Mouse (Mus musculus) heart, embryonic 14.5 days (tissue): ENCODE data around the gene Bicd2. TPM values are rescaled to one million over a fixed set of nuclear protein-coding genes. Genes with fewer than 3 reads are reported as not detected.

ENCODE experiments used
- ATAC-seq: fragments of 200-750 bp; cut with Nextera tagmentation; 2 replicates; pipeline ENCODE4 v1.8.0; 2017; ENCODE audit warnings: low read depth, moderate TSS enrichment; ENCODE audit not compliant: insufficient number of reproducible peaks, insufficient read depth, low FRiP score
- H3K27ac ChIP-seq, 2 experiments: fragments of 200-500 bp in 1 of 2; fragments of 300-500 bp in 1 of 2; sonication (generic) in 1 of 2; replicated peaks in 1 of 2; 2 replicates each; pipeline ENCODE4 v1.5.1; 2012 to 2014; ENCODE audit warnings: low read depth in 2 of 2, low read length in 2 of 2, control low read depth in 1 of 2, mild to moderate bottlenecking in 1 of 2, mixed read lengths in 1 of 2; ENCODE audit not compliant: control insufficient read depth in 1 of 2, insufficient read depth in 1 of 2
- H3K27me3 ChIP-seq: fragments of 300-500 bp; sonication (generic); 2 replicates; pipeline ENCODE4 v1.6.1; 2014; ENCODE audit warnings: mild to moderate bottlenecking, low read length, control low read depth; ENCODE audit not compliant: control insufficient read depth, insufficient read depth
- H3K36me3 ChIP-seq: fragments of 300-500 bp; sonication (generic); 2 replicates; pipeline ENCODE4 v1.6.1; 2014; ENCODE audit warnings: mild to moderate bottlenecking, control low read depth, low read length, mixed read lengths; ENCODE audit not compliant: control insufficient read depth, insufficient read depth
- H3K4me1 ChIP-seq, 2 experiments: fragments of 200-500 bp in 1 of 2; fragments of 300-500 bp in 1 of 2; sonication (generic) in 1 of 2; 2 replicates each; pipeline ENCODE4 v1.6.1; 2012 to 2014; ENCODE audit warnings: low read length in 2 of 2, control low read depth in 1 of 2, mixed read lengths in 1 of 2; ENCODE audit not compliant: control insufficient read depth in 2 of 2, insufficient read depth in 2 of 2
- H3K4me2 ChIP-seq: fragments of 300-500 bp; sonication (generic); 2 replicates; pipeline ENCODE4 v1.6.1; 2014; ENCODE audit warnings: mild to moderate bottlenecking, low read length
- H3K4me3 ChIP-seq, 2 experiments: fragments of 200-500 bp in 1 of 2; fragments of 300-500 bp in 1 of 2; sonication (generic) in 1 of 2; 2 replicates each; pipeline ENCODE4 v1.5.1; 2012 to 2014; ENCODE audit warnings: low read length in 2 of 2, mild to moderate bottlenecking in 2 of 2, control low read depth in 1 of 2, low read depth in 1 of 2, moderate library complexity in 1 of 2; ENCODE audit not compliant: control insufficient read depth in 1 of 2, insufficient read depth in 1 of 2
- H3K9ac ChIP-seq: fragments of 300-500 bp; sonication (generic); 2 replicates; pipeline ENCODE4 v1.6.1; 2014; ENCODE audit warnings: mild to moderate bottlenecking, low read length
- H3K9me3 ChIP-seq: fragments of 300-500 bp; sonication (generic); 2 replicates; pipeline ENCODE4 v1.6.1; 2016; ENCODE audit warnings: low read length, control low read depth; ENCODE audit not compliant: control insufficient read depth
- WGBS: fragments of 180-500 bp; shearing (Covaris S2); extraction: QIAGEN DNeasy Blood & Tissue Kit; methylation state at CpG from one replicate; pipeline ENCODE4 v1.1.7; 2014; 5-methylcytosine and 5-hydroxymethylcytosine counted together
- polyA plus RNA-seq: library from polyadenylated mRNA; unstranded; fragments of >200 nt; fragmentation: Nextera tagmentation; extraction: Ambion mirVana; gene quantifications from 2 replicates; pipeline ENCODE4 v1.2.1, GENCODE M21; 2014

Bicd2 gene
- polyA plus RNA-seq, 1 experiment from 2014 or later, result 47.3 TPM

DNA sequence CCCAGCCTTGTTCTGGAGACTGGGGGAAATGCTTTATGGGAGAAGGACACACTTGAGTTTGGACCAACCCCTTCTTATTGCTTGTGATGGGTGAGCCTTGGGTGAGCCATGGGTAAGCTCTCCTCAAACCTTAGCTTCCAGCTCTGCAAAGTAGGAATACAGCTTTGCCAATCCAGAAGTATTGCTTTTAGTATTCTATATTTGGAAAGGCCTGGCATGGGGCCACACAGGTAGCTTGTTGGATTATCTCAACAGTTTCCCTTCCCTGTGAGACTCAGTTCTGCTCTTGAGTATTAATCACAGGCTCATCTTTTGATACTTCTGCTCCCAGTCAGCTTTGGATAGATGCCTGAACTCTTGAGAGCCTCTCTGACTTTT lies 1.3 kb downstream of the Bicd2 start:
- H3K4me1 ChIP-seq, result peaks cover 45 to 58% of the 10 kb centered on the region in 2 experiments
- H3K27ac ChIP-seq, result no peak overlapping the region
- H3K4me2 ChIP-seq, result peak overlapping the region; percentile 91
- peak overlapping the region; percentile 97 for H3K9ac ChIP-seq
- H3K9me3 ChIP-seq, result no peaks in the 10 kb centered on the region
- peak overlapping the region; percentile 63 to 90 for H3K4me3 ChIP-seq
- 0 out of 2 replicates have a peak, but pooled peaks cover 3% of the 10 kb centered on the region for H3K36me3 ChIP-seq
- no peaks in the 10 kb centered on the region for H3K27me3 ChIP-seq
- no peak for ATAC-seq

DNA sequence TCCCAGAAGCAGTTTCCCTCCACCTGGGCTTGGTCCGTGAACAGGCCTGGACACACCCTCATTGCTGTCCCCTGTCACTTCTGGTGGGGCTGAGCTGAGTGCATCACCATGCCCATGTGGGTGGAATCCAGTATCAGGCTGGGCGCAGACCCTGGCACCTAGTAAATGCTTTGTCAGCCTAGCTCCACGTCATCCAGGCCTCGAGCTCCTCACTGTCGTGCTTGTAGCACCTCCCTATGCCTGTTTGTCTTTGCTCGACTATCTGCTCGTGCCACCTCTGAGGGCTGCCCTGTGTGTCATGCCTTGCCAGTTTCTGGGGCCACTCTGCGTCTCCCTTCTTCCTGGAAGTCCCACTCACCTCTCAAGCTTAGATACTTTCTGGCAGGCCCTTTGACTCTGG lies 3.2 kb downstream of the Bicd2 start:
- Histone ChIP-seq H3K4me1 (peaks cover 55 to 76% of the 10 kb centered on the region in 2 experiments), H3K9ac (peak overlapping the region; percentile 55), H3K4me2 (peak overlapping the region; percentile 40), H3K4me3 (0 out of 4 replicates have a peak overlapping the region, but pooled peaks of 1 of the 2 experiments have one; percentile 3), H3K27me3 (no peaks in the 10 kb centered on the region), H3K36me3 (0 out of 2 replicates have a peak, but pooled peaks cover 3% of the 10 kb centered on the region), H3K27ac (peak overlapping the region; percentile 55 to 84), H3K9me3 (no peaks in the 10 kb centered on the region)
- ATAC-seq, result no peak
- 61% methylated on average over 8 of the region's 8 CpGs for WGBS

DNA sequence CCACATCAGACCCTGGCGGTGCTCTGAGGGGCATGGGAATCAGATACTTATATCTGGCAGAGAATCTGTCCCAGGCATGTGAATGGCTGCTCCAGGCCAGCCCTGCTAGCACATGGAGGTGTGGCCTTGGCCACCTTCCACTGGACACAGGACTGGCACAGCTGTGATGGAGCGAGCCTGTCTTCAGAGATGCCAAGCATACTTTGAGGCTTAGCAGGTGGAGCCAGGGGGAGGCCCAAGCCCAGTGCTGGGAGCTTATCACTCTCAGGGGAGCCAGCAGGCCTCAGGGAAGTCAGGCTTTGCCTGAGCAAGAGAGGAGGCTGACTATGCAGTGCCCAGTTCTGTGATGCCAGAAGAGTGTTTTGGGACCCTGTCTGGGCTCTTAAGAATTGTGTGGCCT lies 4.1 kb downstream of the Bicd2 start:
- ATAC-seq, result peak; percentile 51
- WGBS, result 20% methylated on average over 2 of the region's 2 CpGs
- Histone ChIP-seq H3K9ac (no peak overlapping the region), H3K4me2 (peak overlapping the region; percentile 40), H3K9me3 (no peaks in the 10 kb centered on the region), H3K27ac (peak overlapping the region; percentile 81 to 84), H3K36me3 (0 out of 2 replicates have a peak, but pooled peaks cover 7% of the 10 kb centered on the region), H3K27me3 (no peaks in the 10 kb centered on the region), H3K4me3 (no peak overlapping the region), H3K4me1 (peaks cover 54 to 75% of the 10 kb centered on the region in 2 experiments)

DNA sequence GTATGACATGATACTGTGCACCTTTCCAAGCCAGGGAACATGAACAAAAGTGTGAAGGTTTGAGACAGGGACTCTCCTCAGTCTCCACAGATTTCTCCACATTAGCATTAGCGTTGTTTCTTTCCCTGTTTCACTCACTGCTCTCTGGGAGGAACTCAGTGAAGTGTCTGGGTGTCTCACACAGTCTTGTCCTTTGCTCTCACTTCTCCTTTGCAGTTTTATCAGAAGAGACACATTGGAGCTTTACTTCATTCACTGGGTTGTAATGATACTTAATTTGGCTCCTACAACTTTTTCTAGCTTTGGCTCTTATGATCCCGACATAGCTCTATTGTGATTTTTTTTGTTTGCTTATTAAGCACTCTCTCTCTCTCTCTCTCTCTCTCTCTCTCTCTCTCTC lies 7.1 kb downstream of the Bicd2 start:
- Histone ChIP-seq H3K9me3 (no peaks in the 10 kb centered on the region), H3K27me3 (no peaks in the 10 kb centered on the region), H3K4me1 (peaks cover 52 to 84% of the 10 kb centered on the region in 2 experiments), H3K9ac (0 out of 2 replicates have a peak overlapping the region, but pooled peaks have one; percentile 34), H3K4me2 (no peak overlapping the region), H3K27ac (no peak overlapping the region), H3K4me3 (no peak overlapping the region), H3K36me3 (0 out of 2 replicates have a peak, but pooled peaks cover 7% of the 10 kb centered on the region)
- 66% methylated on average over 2 of the region's 2 CpGs for WGBS
- no peak for ATAC-seq

DNA sequence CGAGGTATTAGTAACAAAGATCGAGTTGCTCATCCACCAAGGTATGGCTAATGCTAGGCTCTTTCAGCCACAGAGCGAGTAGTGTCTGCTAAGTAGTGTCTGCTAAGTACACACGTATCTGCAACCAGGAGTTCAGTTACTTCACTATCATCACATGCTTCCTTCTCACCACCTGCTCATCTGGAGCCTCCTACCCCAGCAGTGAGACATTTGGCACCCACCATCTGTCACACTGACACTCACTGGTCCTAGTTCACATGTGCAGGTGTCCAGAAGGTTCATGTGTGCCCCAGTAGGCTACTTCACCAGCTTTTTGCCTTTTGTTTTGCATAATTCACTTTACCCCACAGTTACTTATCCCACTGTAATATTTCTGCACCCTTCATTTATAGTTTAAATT lies 8.0 kb downstream of the Bicd2 start:
- 80% methylated on average over 4 of the region's 4 CpGs for WGBS
- Histone ChIP-seq H3K27ac (no peak overlapping the region), H3K9ac (no peak overlapping the region), H3K4me2 (no peak overlapping the region), H3K36me3 (0 out of 2 replicates have a peak, but pooled peaks cover 7% of the 10 kb centered on the region), H3K9me3 (no peaks in the 10 kb centered on the region), H3K27me3 (no peaks in the 10 kb centered on the region), H3K4me3 (no peak overlapping the region), H3K4me1 (peaks cover 54 to 84% of the 10 kb centered on the region in 2 experiments)
- ATAC-seq, result no peak

DNA sequence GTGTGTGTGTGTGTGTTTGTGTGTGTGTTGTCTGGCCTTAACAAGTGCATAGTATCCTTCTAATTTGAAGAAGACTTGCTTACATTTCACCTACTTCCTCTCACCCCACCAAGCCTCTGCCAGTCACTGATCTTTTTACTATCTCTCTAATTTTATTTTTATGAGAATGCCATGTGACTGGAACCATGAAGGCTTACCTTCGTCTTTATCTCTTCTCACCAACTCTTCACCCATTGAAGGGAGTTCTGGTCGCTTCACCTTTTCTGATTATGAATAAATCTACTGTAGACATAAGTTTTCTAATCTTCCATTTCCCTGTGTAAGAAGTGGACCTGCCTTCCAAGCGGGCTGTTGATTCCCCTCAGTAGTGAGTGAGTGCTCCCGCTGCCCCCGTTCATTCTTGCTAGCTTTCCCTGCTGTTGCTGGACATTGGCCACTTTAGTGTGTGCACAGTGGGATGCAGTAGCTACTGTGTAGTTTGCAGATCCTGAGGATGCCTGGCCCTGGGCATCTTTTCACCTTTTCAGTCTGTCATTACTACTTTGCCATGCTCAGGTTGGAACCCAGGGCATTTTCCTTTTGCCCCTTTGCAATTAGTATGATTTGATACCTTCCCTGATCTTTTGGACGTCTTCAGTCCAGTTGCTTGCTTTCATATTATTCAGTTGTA lies 8.6 kb downstream of the Bicd2 start:
- Histone ChIP-seq H3K27ac (no peak overlapping the region), H3K27me3 (no peaks in the 10 kb centered on the region), H3K9me3 (no peaks in the 10 kb centered on the region), H3K4me3 (no peak overlapping the region), H3K4me1 (peaks cover 49 to 78% of the 10 kb centered on the region in 2 experiments), H3K4me2 (no peak overlapping the region), H3K9ac (no peak overlapping the region), H3K36me3 (0 out of 2 replicates have a peak, but pooled peaks cover 7% of the 10 kb centered on the region)
- WGBS, result 78% methylated on average over 6 of the region's 6 CpGs
- no peak for ATAC-seq

DNA sequence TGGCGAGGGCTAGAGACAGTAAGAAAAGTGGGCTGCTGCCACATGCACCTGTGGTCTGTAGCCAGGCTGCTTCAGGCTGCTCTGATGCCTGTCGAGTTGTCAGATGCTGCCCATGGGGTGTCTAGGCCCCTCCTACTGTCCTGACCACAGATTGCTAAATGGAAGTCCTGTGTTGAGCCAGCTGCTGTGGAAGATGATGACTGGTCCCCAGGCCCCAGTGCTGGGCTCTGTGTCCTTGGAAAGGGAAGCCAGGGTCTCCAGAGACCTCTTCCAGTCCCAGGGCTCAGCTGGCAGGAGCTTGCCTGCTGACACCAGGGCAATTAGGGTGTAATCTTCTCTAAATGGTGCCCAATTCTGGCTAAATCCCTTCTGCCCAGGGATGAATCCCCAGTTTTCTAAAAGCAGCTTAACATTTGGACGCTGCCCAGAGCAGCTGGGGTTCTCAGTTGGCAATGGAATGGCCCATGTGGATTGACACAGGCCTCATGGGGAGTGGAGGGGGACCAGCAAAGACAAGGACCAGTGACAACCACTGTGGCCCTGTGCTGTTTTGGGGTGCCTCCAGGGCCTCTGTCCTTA lies 11.3 kb downstream of the Bicd2 start:
- ATAC-seq, result no peak

More for the DNA sequence above, 11.3 kb downstream of the Bicd2 start:
- Histone ChIP-seq H3K4me1 (peaks cover 27 to 60% of the 10 kb centered on the region in 2 experiments), H3K9me3 (no peaks in the 10 kb centered on the region), H3K9ac (peak overlapping the region; percentile 32; the same call in 1 of the 2 replicates), H3K36me3 (peaks cover 13% of the 10 kb centered on the region), H3K27ac (peak overlapping the region in 1 of 2 experiments; percentile 39; a peak in 2 of 4 replicates), H3K4me3 (no peak overlapping the region), H3K4me2 (no peak overlapping the region), H3K27me3 (no peaks in the 10 kb centered on the region)
- WGBS, result 61% methylated on average over 3 of the region's 3 CpGs
